Mouse (Mus musculus): Measurements from ENCODE around the gene Suds3. TPM values are rescaled to one million over a fixed set of nuclear protein-coding genes. Genes with fewer than 3 reads are reported as not detected.

The Suds3 gene
- polyA plus RNA-seq, 1 experiment from 2014 or later, result 46.3 TPM

DNA sequence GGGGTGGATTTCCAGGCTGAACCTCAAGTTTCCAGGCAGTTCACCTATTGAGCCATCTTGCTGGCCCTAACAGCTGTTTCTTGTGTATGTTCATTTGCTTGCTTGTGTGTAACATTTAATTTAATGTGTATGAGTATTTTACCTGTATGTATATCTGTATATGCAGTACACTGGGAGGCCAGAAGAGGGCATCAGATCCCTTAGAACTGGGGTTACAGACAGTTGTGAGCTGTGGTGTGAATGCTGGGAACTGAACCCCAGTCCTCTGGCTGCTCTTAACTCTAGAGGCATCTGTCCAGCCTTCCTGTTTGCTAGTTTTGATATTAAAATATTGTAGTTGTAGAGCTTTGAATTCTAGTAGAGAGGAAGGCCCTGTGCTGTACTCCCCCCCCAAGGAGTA lies 37.0 kb upstream of the Suds3 start:
- H3K27me3 ChIP-seq (ENCODE audit: control insufficient read depth, insufficient read depth, low read length), result no peaks in the 10 kb centered on the region
- ATAC-seq (ENCODE audit: insufficient read depth, low FRiP score, low TSS enrichment), result no peak
- H3K4me2 ChIP-seq (ENCODE audit: low read depth), result no peak overlapping the region
- no peaks in the 10 kb centered on the region for H3K4me1 ChIP-seq (ENCODE audit: control insufficient read depth, insufficient read depth, low read length)
- no peak overlapping the region for H3K4me3 ChIP-seq (ENCODE audit: low read depth, low read length)
- no peak overlapping the region for H3K9ac ChIP-seq (ENCODE audit: low read length)
- no peak overlapping the region for H3K27ac ChIP-seq (ENCODE audit: low read depth, low read length)
- no peak for DNase-seq (ENCODE audit: low spot score)
- no peaks in the 10 kb centered on the region for H3K36me3 ChIP-seq (ENCODE audit: control insufficient read depth, insufficient read depth, low read length)
- H3K9me3 ChIP-seq (ENCODE audit: control insufficient read depth, low read length), result no peaks in the 10 kb centered on the region

DNA sequence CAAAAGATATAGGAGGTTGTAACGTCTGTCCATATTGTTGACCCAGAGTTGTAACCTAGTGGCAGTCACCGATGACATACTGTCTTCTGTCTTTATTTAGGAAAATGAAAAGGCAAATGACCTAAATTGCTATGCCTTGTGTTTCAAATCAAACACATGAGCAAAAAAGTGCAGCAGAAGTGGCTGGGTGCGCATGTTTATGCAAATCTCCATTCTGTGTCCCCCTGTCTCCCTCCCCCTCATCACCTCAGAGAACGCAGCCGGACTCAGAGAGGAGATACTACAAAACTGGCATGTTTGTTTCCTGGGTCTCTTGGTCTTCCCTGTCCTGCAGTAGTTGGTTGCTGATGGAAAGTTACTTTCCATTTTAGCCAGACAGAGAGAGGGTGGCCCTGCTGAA lies 34.2 kb upstream of the Suds3 start:
- no peaks in the 10 kb centered on the region for H3K9me3 ChIP-seq (ENCODE audit: control insufficient read depth, low read length)
- no peaks in the 10 kb centered on the region for H3K36me3 ChIP-seq (ENCODE audit: control insufficient read depth, insufficient read depth, low read length)
- H3K27me3 ChIP-seq (ENCODE audit: control insufficient read depth, insufficient read depth, low read length), result no peaks in the 10 kb centered on the region
- no peaks in the 10 kb centered on the region for H3K4me1 ChIP-seq (ENCODE audit: control insufficient read depth, insufficient read depth, low read length)
- no peak overlapping the region for H3K4me3 ChIP-seq (ENCODE audit: low read depth, low read length)
- no peak overlapping the region for H3K4me2 ChIP-seq (ENCODE audit: low read depth)
- no peak for DNase-seq (ENCODE audit: low spot score)
- ATAC-seq (ENCODE audit: insufficient read depth, low FRiP score, low TSS enrichment), result no peak
- WGBS, result 83% methylated on average over 5 of the region's 5 CpGs
- H3K27ac ChIP-seq (ENCODE audit: low read depth, low read length), result no peak overlapping the region
- no peak overlapping the region for H3K9ac ChIP-seq (ENCODE audit: low read length)

DNA sequence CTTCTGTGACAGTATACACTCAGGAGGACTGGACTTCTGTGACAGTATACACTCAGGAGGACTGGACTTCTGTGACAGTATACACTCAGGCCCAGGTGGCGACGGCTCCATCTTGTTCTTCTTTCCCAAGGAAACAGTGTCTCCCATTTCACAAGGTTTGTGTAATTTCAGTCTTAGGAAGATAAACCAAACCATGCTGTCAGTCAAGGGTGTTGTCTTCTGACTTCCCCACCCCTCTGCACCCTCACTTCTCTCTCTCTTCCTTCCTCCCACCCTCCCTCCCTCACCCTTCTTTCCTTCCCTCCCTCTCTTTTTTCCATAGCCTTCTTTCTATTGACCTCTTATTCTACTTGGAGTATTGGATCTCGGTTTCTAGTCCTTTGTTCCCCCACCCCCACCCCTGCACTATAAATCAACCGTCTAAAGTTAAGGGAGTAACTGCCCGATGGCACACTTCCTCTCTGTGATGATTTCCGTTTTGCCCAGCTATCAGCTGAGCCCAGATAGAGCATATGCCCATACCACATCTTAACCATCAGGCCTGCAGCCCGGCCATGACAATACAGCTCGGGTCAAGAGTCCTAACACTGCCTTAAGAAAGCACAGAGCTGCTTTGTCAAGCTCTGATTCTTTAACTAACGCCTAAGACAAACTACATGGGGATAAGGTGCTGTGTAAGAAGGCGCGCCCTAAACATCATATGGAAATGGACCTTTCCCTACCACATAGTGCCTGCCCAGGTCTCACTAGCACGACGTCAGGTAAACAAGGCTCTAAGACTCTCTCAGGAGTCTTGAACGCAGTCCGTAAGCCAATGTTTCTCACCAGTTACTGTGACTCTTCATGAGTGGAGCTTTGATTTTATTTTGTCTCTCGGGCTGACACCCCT lies 33.4 kb upstream of the Suds3 start:
- Histone ChIP-seq H3K9me3 (ENCODE audit: control insufficient read depth, low read length) (no peaks in the 10 kb centered on the region), H3K27ac (ENCODE audit: low read depth, low read length) (no peak overlapping the region), H3K4me1 (ENCODE audit: control insufficient read depth, insufficient read depth, low read length) (no peaks in the 10 kb centered on the region), H3K9ac (ENCODE audit: low read length) (no peak overlapping the region), H3K4me3 (ENCODE audit: low read depth, low read length) (no peak overlapping the region), H3K4me2 (ENCODE audit: low read depth) (no peak overlapping the region), H3K27me3 (ENCODE audit: control insufficient read depth, insufficient read depth, low read length) (no peaks in the 10 kb centered on the region), H3K36me3 (ENCODE audit: control insufficient read depth, insufficient read depth, low read length) (no peaks in the 10 kb centered on the region)
- ATAC-seq (ENCODE audit: insufficient read depth, low FRiP score, low TSS enrichment), result no peak
- no peak for DNase-seq (ENCODE audit: low spot score)
- 75% methylated on average over 16 of the region's 16 CpGs for WGBS

DNA sequence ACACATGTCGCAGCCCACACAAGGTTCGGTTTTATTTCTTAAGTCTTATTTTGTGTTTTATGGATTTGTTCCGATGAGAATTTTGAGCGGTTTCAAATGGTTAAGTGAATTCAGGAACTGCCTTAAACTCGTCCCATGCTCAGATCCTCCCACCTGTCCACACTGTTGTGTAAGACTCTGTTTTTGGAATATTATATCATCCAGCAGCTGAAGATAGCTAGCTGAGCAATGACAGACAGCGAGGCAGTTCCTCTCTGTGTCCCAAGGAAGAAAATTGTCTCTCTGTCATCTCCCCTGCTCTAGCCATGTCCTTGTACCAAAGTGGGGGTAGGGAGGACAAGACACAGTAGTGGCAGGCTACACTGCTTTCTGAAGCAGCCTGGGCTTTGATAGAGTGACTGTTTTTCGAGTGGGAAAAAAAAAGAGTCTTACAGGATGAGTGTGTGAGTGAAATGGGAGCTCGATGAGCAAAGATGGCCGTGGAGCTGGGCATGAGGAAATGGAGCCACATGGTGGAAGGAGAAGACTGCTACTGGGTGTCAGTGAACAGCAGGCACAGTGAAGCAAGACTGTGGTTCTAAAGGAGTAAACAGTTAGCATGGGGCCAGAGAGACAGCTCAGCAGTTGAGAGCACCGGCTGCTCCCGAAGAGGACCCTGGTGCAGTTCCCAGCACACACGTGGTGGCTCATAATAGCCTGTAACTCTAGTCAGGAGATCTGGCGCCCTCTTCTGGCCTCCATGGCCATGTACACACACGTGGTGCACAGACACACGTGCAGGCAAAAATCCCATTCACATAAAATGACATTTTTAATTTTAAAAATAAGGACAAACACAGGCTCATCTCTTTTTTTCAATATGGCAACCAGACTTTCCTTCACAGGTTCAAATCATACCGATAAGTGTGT lies 31.5 kb upstream of the Suds3 start:
- ATAC-seq (ENCODE audit: insufficient read depth, low FRiP score, low TSS enrichment) (no peak), DNase-seq (ENCODE audit: low spot score) (no peak)
- Histone ChIP-seq H3K4me2 (ENCODE audit: low read depth) (no peak overlapping the region), H3K27me3 (ENCODE audit: control insufficient read depth, insufficient read depth, low read length) (no peaks in the 10 kb centered on the region), H3K36me3 (ENCODE audit: control insufficient read depth, insufficient read depth, low read length) (no peaks in the 10 kb centered on the region), H3K4me3 (ENCODE audit: low read depth, low read length) (no peak overlapping the region), H3K4me1 (ENCODE audit: control insufficient read depth, insufficient read depth, low read length) (no peaks in the 10 kb centered on the region), H3K27ac (ENCODE audit: low read depth, low read length) (no peak overlapping the region), H3K9ac (ENCODE audit: low read length) (no peak overlapping the region), H3K9me3 (ENCODE audit: control insufficient read depth, low read length) (no peaks in the 10 kb centered on the region)
- 92% methylated on average over 16 of the region's 16 CpGs for WGBS

DNA sequence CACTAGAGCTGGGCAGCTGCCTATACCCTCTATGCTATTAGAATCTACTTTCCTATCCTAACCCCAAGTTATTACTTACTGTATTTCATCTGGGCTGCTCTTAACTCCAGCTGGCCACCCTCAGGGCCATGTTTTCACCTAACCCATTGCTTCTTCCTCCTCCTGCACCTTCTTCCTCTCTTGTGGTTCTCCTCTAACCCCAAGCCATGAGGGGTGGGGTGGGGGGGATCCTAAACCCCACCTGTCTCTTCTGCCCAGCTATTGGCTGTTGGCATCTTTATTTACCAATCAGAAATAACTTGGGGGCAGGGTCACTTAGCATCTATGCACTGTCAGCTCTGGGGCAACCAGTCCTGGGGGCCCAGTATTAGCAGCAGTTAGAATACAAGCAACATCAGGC lies 30.3 kb upstream of the Suds3 start:
- ATAC-seq (ENCODE audit: insufficient read depth, low FRiP score, low TSS enrichment) (no peak), DNase-seq (ENCODE audit: low spot score) (no peak)
- H3K4me3 ChIP-seq (ENCODE audit: low read depth, low read length), result no peak overlapping the region
- H3K4me1 ChIP-seq (ENCODE audit: control insufficient read depth, insufficient read depth, low read length), result no peaks in the 10 kb centered on the region
- H3K4me2 ChIP-seq (ENCODE audit: low read depth), result no peak overlapping the region
- no peak overlapping the region for H3K27ac ChIP-seq (ENCODE audit: low read depth, low read length)
- no peaks in the 10 kb centered on the region for H3K27me3 ChIP-seq (ENCODE audit: control insufficient read depth, insufficient read depth, low read length)
- H3K9me3 ChIP-seq (ENCODE audit: control insufficient read depth, low read length), result no peaks in the 10 kb centered on the region
- H3K9ac ChIP-seq (ENCODE audit: low read length), result no peak overlapping the region
- H3K36me3 ChIP-seq (ENCODE audit: control insufficient read depth, insufficient read depth, low read length), result no peaks in the 10 kb centered on the region

DNA sequence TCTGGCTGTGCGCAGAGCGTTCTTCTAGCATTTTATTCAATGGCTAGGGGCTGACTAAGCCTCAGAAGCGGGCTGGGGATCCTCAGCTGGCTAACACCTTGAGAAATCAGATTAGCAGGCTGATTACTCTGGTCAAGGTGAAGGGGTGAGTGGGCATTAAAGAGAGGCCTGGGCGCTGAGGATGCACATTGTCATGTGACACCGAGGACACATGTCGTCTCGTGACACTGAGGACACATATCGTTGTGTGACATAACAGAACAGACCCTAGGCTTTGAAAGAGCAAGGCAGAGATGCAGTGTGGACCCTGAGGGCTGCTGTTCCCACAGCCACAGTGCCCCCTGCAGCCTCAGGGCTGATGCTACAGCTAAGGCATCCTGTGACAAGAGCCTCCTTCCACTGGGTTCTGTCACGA lies 27.8 kb upstream of the Suds3 start:
- ATAC-seq (ENCODE audit: insufficient read depth, low FRiP score, low TSS enrichment) (no peak), DNase-seq (ENCODE audit: low spot score) (peak; percentile 43)
- no peaks in the 10 kb centered on the region for H3K4me1 ChIP-seq (ENCODE audit: control insufficient read depth, insufficient read depth, low read length)
- no peak overlapping the region for H3K4me2 ChIP-seq (ENCODE audit: low read depth)
- WGBS, result 67% methylated on average over 9 of the region's 9 CpGs
- H3K36me3 ChIP-seq (ENCODE audit: control insufficient read depth, insufficient read depth, low read length), result no peaks in the 10 kb centered on the region
- no peak overlapping the region for H3K4me3 ChIP-seq (ENCODE audit: low read depth, low read length)
- H3K27me3 ChIP-seq (ENCODE audit: control insufficient read depth, insufficient read depth, low read length), result no peaks in the 10 kb centered on the region
- H3K9me3 ChIP-seq (ENCODE audit: control insufficient read depth, low read length), result no peaks in the 10 kb centered on the region
- no peak overlapping the region for H3K27ac ChIP-seq (ENCODE audit: low read depth, low read length)
- no peak overlapping the region for H3K9ac ChIP-seq (ENCODE audit: low read length)

DNA sequence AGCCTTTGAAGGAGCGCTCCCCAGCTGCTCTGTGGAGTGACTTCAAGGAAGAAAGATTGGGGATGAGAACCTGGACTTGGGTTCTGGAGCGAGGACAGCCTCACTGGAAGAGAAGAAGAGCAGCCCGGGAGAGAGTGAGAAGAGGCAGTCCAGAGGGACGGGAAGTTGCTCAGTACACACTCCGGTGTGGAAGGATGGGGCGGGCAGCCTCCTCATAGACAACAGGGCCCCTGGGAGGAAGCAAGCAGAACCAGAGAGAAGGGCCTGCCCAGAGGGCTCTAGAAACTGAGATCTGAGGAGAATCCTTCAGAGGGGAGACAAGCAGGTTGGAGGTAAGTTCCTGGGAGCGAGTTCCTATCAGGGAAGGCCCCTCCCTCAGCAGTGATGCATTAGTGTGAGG lies 24.5 kb upstream of the Suds3 start:
- ATAC-seq (ENCODE audit: insufficient read depth, low FRiP score, low TSS enrichment), result no peak
- no peak overlapping the region for H3K27ac ChIP-seq (ENCODE audit: low read depth, low read length)

DNA sequence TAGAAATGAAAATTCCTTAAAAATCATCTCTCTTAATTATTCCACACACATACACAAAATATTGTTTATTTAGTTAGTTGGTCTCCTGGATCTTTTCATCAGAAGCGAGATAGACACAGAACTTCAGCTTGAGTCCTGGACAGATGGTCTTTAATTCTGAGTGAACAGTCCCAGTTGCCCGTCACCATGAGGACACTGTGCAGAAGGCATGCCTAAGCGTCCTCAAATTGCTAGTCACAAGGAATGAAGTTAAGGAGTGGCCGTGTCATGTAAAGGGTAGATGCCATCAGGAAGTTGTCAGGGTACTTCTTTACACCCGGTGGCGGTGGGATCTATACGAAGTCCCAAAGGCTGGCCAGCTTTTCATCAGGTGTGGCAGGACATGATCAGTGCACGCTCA lies 23.9 kb upstream of the Suds3 start:
- no peak for DNase-seq (ENCODE audit: low spot score)
- ATAC-seq (ENCODE audit: insufficient read depth, low FRiP score, low TSS enrichment), result no peak
- Histone ChIP-seq H3K9me3 (ENCODE audit: control insufficient read depth, low read length) (no peaks in the 10 kb centered on the region), H3K36me3 (ENCODE audit: control insufficient read depth, insufficient read depth, low read length) (no peaks in the 10 kb centered on the region), H3K4me2 (ENCODE audit: low read depth) (no peak overlapping the region), H3K4me1 (ENCODE audit: control insufficient read depth, insufficient read depth, low read length) (peaks cover 3% of the 10 kb centered on the region), H3K27me3 (ENCODE audit: control insufficient read depth, insufficient read depth, low read length) (no peaks in the 10 kb centered on the region), H3K4me3 (ENCODE audit: low read depth, low read length) (no peak overlapping the region), H3K9ac (ENCODE audit: low read length) (no peak overlapping the region), H3K27ac (ENCODE audit: low read depth, low read length) (no peak overlapping the region)
- WGBS, result 89% methylated on average over 8 of the region's 8 CpGs

More for the DNA sequence above, 24.5 kb upstream of the Suds3 start:
- Histone ChIP-seq H3K4me1 (ENCODE audit: control insufficient read depth, insufficient read depth, low read length) (peaks cover 2% of the 10 kb centered on the region), H3K4me2 (ENCODE audit: low read depth) (no peak overlapping the region), H3K9ac (ENCODE audit: low read length) (no peak overlapping the region), H3K4me3 (ENCODE audit: low read depth, low read length) (no peak overlapping the region), H3K27me3 (ENCODE audit: control insufficient read depth, insufficient read depth, low read length) (no peaks in the 10 kb centered on the region), H3K36me3 (ENCODE audit: control insufficient read depth, insufficient read depth, low read length) (no peaks in the 10 kb centered on the region), H3K9me3 (ENCODE audit: control insufficient read depth, low read length) (no peaks in the 10 kb centered on the region)
- no peak for DNase-seq (ENCODE audit: low spot score)
- WGBS, result 75% methylated on average over 7 of the region's 7 CpGs
